Mouse (Mus musculus): ENCODE data around the gene Nudt13.

GRCm38 (mm10) chr14:20347991-20348541, 53.6 kb downstream of the Nudt13 start, which contains the start of the genes Ecd and Fam149b:
- TF ChIP-seq CTCF (IDR thresholded peaks at IDR 0.05; ENCODE audit: low read depth) (peak; percentile 72), EP300 (IDR thresholded peaks at IDR 0.05; ENCODE audit: low read depth) (no peak)

Data from liver, embryonic 14.5 days (tissue).